Mouse (Mus musculus) lung, embryonic 15.5 days (tissue): ENCODE results near the gene Isoc2b. TPM values are rescaled to one million over a fixed set of nuclear protein-coding genes. Genes with fewer than 3 reads are reported as not detected.

Experiments
- ATAC-seq: fragments of 200-750 bp; cut with Nextera tagmentation; 2 replicates; pipeline ENCODE4 v1.8.0; 2017; ENCODE audit warnings: moderate number of reproducible peaks, borderline replicate concordance; ENCODE audit not compliant: low FRiP score, low TSS enrichment; ENCODE audit errors: extremely low read depth
- H3K27ac ChIP-seq: fragments of 300-500 bp; sonication (generic); 2 replicates; pipeline ENCODE4 v1.5.1; 2015; ENCODE audit warnings: moderate library complexity, mild to moderate bottlenecking, inconsistent platforms
- H3K27me3 ChIP-seq: fragments of 300-500 bp; sonication (generic); 2 replicates; pipeline ENCODE4 v1.6.1; 2015; ENCODE audit warnings: inconsistent platforms
- H3K36me3 ChIP-seq: fragments of 300-500 bp; sonication (generic); 2 replicates; pipeline ENCODE4 v1.6.1; 2015; ENCODE audit warnings: inconsistent platforms
- H3K4me1 ChIP-seq: fragments of 300-500 bp; sonication (generic); 2 replicates; pipeline ENCODE4 v1.6.1; 2015; ENCODE audit warnings: inconsistent platforms
- H3K4me2 ChIP-seq: fragments of 300-500 bp; sonication (generic); 2 replicates; pipeline ENCODE4 v1.6.1; 2015; ENCODE audit warnings: inconsistent platforms, mild to moderate bottlenecking, moderate library complexity
- H3K4me3 ChIP-seq: fragments of 300-500 bp; sonication (generic); 2 replicates; pipeline ENCODE4 v1.5.1; 2015; ENCODE audit warnings: mild to moderate bottlenecking, inconsistent platforms
- H3K9ac ChIP-seq: fragments of 300-500 bp; sonication (generic); 2 replicates; pipeline ENCODE4 v1.6.1; 2015; ENCODE audit warnings: inconsistent platforms
- H3K9me3 ChIP-seq: fragments of 300-500 bp; sonication (generic); 2 replicates; pipeline ENCODE4 v1.6.1; 2016; ENCODE audit warnings: inconsistent platforms
- WGBS: fragments of 180-500 bp; shearing (Covaris S2); methylation state at CpG from one replicate; pipeline ENCODE4 v1.1.7; 2015; 5-methylcytosine and 5-hydroxymethylcytosine counted together
- polyA plus RNA-seq: library from polyadenylated mRNA; unstranded; fragments of >200 nt; fragmentation: Nextera tagmentation; extraction: Ambion mirVana; gene quantifications from 2 replicates; pipeline ENCODE4 v1.2.1, GENCODE M21; 2015

The Isoc2b gene
- polyA plus RNA-seq, 1 experiment from 2014 or later, result 12.3 TPM

DNA sequence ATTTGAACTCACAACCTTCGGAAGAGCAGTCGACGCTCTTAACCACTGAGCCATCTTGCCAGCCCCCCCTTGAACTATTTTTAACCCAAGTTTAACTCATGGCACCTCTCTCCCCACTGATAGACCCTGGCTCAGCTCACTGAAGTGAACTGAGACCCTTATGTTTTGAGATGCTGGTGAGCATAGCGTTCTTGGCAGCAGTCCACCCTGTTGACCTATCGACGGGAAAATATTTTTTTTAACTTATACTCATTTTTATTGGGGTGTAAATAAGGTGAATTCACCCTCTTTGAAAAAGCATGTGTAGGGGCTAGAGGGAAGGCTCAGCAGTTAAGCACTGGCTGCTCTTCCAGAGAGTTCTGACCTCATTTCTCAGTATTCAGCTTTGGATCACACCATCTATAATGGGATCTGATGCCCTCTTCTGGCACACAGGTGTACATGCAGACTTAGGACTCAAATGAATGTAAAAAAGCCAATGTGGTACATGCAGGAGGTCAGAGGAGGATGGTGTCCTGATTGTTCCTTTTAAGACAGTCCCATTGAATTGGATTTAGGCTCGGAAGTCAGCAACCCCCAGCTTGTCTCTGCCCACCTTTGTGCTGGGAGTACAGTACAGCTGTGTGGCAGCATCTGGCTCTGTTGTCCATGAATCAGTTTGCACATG, 74.2 kb downstream of the Isoc2b start:
- no peak for ATAC-seq
- 59% methylated on average over 7 of the region's 7 CpGs for WGBS
- H3K4me2 ChIP-seq, result no peak overlapping the region
- H3K4me3 ChIP-seq, result no peak overlapping the region
- H3K27ac ChIP-seq, result no peak overlapping the region
- no peaks in the 10 kb centered on the region for H3K9me3 ChIP-seq
- H3K4me1 ChIP-seq, result peaks cover 16% of the 10 kb centered on the region
- H3K27me3 ChIP-seq, result no peaks in the 10 kb centered on the region
- no peak overlapping the region for H3K9ac ChIP-seq
- peaks cover 46% of the 10 kb centered on the region for H3K36me3 ChIP-seq

Other genes starting within 250 kb of the Isoc2b start
- gene Tmem86b, start 238.8 kb downstream of the Isoc2b start, polyA plus RNA-seq, result 0.76 and 1.00 TPM in 2 replicates
- gene Ppp6r1, start 211.2 kb downstream of the Isoc2b start, polyA plus RNA-seq, result 9.0 and 9.2 TPM in 2 replicates
- gene Hspbp1, start 185.2 kb downstream of the Isoc2b start, polyA plus RNA-seq, result 99.4 and 99.6 TPM in 2 replicates
- gene Brsk1, start 179.7 kb downstream of the Isoc2b start, polyA plus RNA-seq, result 0.87 and 1.1 TPM in 2 replicates
- gene Tmem150b, start 145.0 kb downstream of the Isoc2b start, polyA plus RNA-seq, result 0.07 and 0.10 TPM in 2 replicates
- gene Kmt5c, start 130.1 kb downstream of the Isoc2b start, polyA plus RNA-seq, result 53.9 and 60.3 TPM in 2 replicates
- gene Cox6b2, start 117.2 kb downstream of the Isoc2b start, polyA plus RNA-seq, result 62.9 and 64.1 TPM in 2 replicates
- not detected in 2 replicates for gene Fam71e2, start 99.0 kb downstream of the Isoc2b start, polyA plus RNA-seq
- gene Il11, start 87.4 kb downstream of the Isoc2b start, polyA plus RNA-seq, result 0.19 and 0.26 TPM in 2 replicates
- 0.57 and 0.76 TPM in 2 replicates for gene Tmem190, start 87.3 kb downstream of the Isoc2b start, polyA plus RNA-seq
- gene Tmem238, start 80.6 kb downstream of the Isoc2b start, polyA plus RNA-seq, result 20.8 and 21.4 TPM in 2 replicates
- gene Rpl28, start 77.4 kb downstream of the Isoc2b start, polyA plus RNA-seq, result 314 and 334 TPM in 2 replicates
- 409 and 411 TPM in 2 replicates for gene Ube2s, start 57.7 kb downstream of the Isoc2b start, polyA plus RNA-seq
- 0.94 and 1.3 TPM in 2 replicates for gene Shisa7, start 25.6 kb downstream of the Isoc2b start, polyA plus RNA-seq
- 0.63 and 0.81 TPM in 2 replicates for gene Isoc2a, start 6.9 kb upstream of the Isoc2b start, polyA plus RNA-seq
- 0.16 TPM in 1 of 2 replicates, not detected in the other for gene Gm36210, start 36.3 kb upstream of the Isoc2b start, polyA plus RNA-seq
- gene Zfp628, start 45.0 kb upstream of the Isoc2b start, polyA plus RNA-seq, result 3.2 and 3.4 TPM in 2 replicates
- gene Nat14, start 51.8 kb upstream of the Isoc2b start, polyA plus RNA-seq, result 2.8 and 3.7 TPM in 2 replicates
- gene Ssc5d, start 55.5 kb upstream of the Isoc2b start, polyA plus RNA-seq, result 1.6 and 2.2 TPM in 2 replicates
- gene Sbk2, start 94.1 kb upstream of the Isoc2b start, polyA plus RNA-seq, result 0.39 and 1.2 TPM in 2 replicates
- 0.52 and 0.77 TPM in 2 replicates for gene Sbk3, start 100.9 kb upstream of the Isoc2b start, polyA plus RNA-seq
- gene Zfp579, start 125.9 kb upstream of the Isoc2b start, polyA plus RNA-seq, result 31.5 and 32.0 TPM in 2 replicates
- gene Zfp524, start 144.2 kb upstream of the Isoc2b start, polyA plus RNA-seq, result 15.8 TPM in 2 replicates
- 45.5 and 47.3 TPM in 2 replicates for gene Fiz1, start 144.4 kb upstream of the Isoc2b start, polyA plus RNA-seq
- gene Gm44973, start 145.2 kb upstream of the Isoc2b start, polyA plus RNA-seq, result 1.2 TPM in 1 of 2 replicates, not detected in the other
- gene Zfp865, start 150.1 kb upstream of the Isoc2b start, polyA plus RNA-seq, result 6.4 and 6.7 TPM in 2 replicates
- gene Ccdc106, start 150.3 kb upstream of the Isoc2b start, polyA plus RNA-seq, result 7.0 and 7.6 TPM in 2 replicates
- gene 4632433K11Rik, start 163.9 kb upstream of the Isoc2b start, polyA plus RNA-seq, result not detected in 2 replicates
- gene Zfp784, start 168.2 kb upstream of the Isoc2b start, polyA plus RNA-seq, result 4.9 and 5.0 TPM in 2 replicates
- 29.2 and 30.0 TPM in 2 replicates for gene Zfp580, start 181.3 kb upstream of the Isoc2b start, polyA plus RNA-seq
- 147 and 150 TPM in 2 replicates for gene U2af2, start 191.9 kb upstream of the Isoc2b start, polyA plus RNA-seq
- gene Epn1, start 210.0 kb upstream of the Isoc2b start, polyA plus RNA-seq, result 55.1 and 60.5 TPM in 2 replicates
- gene Rfpl4, start 246.7 kb upstream of the Isoc2b start, polyA plus RNA-seq, result not detected in 2 replicates